Mouse (Mus musculus) embryonic facial prominence, embryonic 15.5 days (tissue): ENCODE results near the gene Bmp8a. TPM values are rescaled to one million over a fixed set of nuclear protein-coding genes. Genes with fewer than 3 reads are reported as not detected.
"Not testable (repeated sequence)": the region's sequence is repeated elsewhere in the genome, so short reads cannot be mapped to it uniquely, and the experiment has no call there.

Experiments used
- ATAC-seq: fragments of 200-750 bp; cut with Nextera tagmentation; 2 replicates; pipeline ENCODE4 v1.8.0; 2017; ENCODE audit warnings: low read depth, moderate TSS enrichment; ENCODE audit not compliant: insufficient number of reproducible peaks, low FRiP score, low TSS enrichment
- H3K27ac ChIP-seq: fragments of 300-500 bp; sonication (generic); replicated peaks from 2 replicates; pipeline ENCODE4 v1.5.1; 2015; ENCODE audit warnings: mild to moderate bottlenecking, inconsistent platforms
- H3K27me3 ChIP-seq: fragments of 300-500 bp; sonication (generic); 2 replicates; pipeline ENCODE4 v1.6.1; 2015; ENCODE audit warnings: inconsistent platforms
- H3K36me3 ChIP-seq: fragments of 300-500 bp; sonication (generic); 2 replicates; pipeline ENCODE4 v1.6.1; 2015; ENCODE audit warnings: mild to moderate bottlenecking, inconsistent platforms
- H3K4me1 ChIP-seq: fragments of 300-500 bp; sonication (generic); 2 replicates; pipeline ENCODE4 v1.6.1; 2015; ENCODE audit warnings: inconsistent platforms
- H3K4me2 ChIP-seq: fragments of 300-500 bp; sonication (generic); replicated peaks from 2 replicates; pipeline ENCODE4 v1.6.1; 2015; ENCODE audit warnings: mild to moderate bottlenecking, inconsistent platforms
- H3K4me3 ChIP-seq: fragments of 300-500 bp; sonication (generic); replicated peaks from 2 replicates; pipeline ENCODE4 v1.5.1; 2015; ENCODE audit warnings: mild to moderate bottlenecking, inconsistent platforms
- H3K9ac ChIP-seq: fragments of 300-500 bp; sonication (generic); 2 replicates; pipeline ENCODE4 v1.6.1; 2015; ENCODE audit warnings: inconsistent platforms
- H3K9me3 ChIP-seq: fragments of 300-500 bp; sonication (generic); replicated peaks from 2 replicates; pipeline ENCODE4 v1.6.1; 2016; ENCODE audit warnings: inconsistent platforms
- WGBS: fragments of 180-500 bp; shearing (Covaris S2); methylation state at CpG from one replicate; pipeline ENCODE4 v1.1.7; 2015; 5-methylcytosine and 5-hydroxymethylcytosine counted together
- polyA plus RNA-seq: library from polyadenylated mRNA; unstranded; fragments of >200 nt; fragmentation: Nextera tagmentation; extraction: Ambion mirVana; gene quantifications from 2 replicates; pipeline ENCODE4 v1.2.1, GENCODE M21; 2015

The Bmp8a gene
- polyA plus RNA-seq, 1 experiment from 2014 or later, result 5.8 TPM

GRCm38 (mm10) chr4:123355941-123356340, 12.9 kb upstream of the Bmp8a start:
- Histone ChIP-seq H3K27me3 (no peaks in the 10 kb centered on the region), H3K4me2 (no peak overlapping the region), H3K4me1 (no peaks in the 10 kb centered on the region), H3K36me3 (peaks cover 75% of the 10 kb centered on the region), H3K9ac (no peak overlapping the region), H3K9me3 (no peaks in the 10 kb centered on the region), H3K27ac (no peak overlapping the region), H3K4me3 (no peak overlapping the region)
- no peak for ATAC-seq
- WGBS, result 87% methylated on average over 8 of the region's 8 CpGs

- Histone ChIP-seq H3K27me3 (no peaks in the 10 kb centered on the region), H3K4me2 (no peak overlapping the region), H3K27ac (no peak overlapping the region), H3K9me3 (no peaks in the 10 kb centered on the region), H3K4me1 (no peaks in the 10 kb centered on the region), H3K9ac (no peak overlapping the region), H3K36me3 (peaks cover 78% of the 10 kb centered on the region), H3K4me3 (no peak overlapping the region)
- WGBS, result 88% methylated on average over 10 of the region's 10 CpGs
- ATAC-seq, result no peak
Measured at GRCm38 (mm10) chr4:123353271-123353877, 10.3 kb upstream of the Bmp8a start.

- Histone ChIP-seq H3K4me3 (peak overlapping the region; percentile 54), H3K36me3 (peaks cover 2% of the 10 kb centered on the region; the same call in 1 of the 2 replicates), H3K27me3 (peaks cover 41% of the 10 kb centered on the region), H3K9ac (no peak overlapping the region), H3K9me3 (no peaks in the 10 kb centered on the region), H3K4me1 (peaks cover 16% of the 10 kb centered on the region), H3K27ac (no peak overlapping the region), H3K4me2 (peak overlapping the region; percentile 90)
- ATAC-seq, result no peak
- 6% methylated on average over 6 of the region's 6 CpGs for WGBS
Measured at GRCm38 (mm10) chr4:123343471-123343789, 378 bp upstream of the Bmp8a start.

GRCm38 (mm10) chr4:123342091-123342641, 886 bp downstream of the Bmp8a start:
- no peaks in the 10 kb centered on the region for H3K36me3 ChIP-seq
- WGBS, result 2% methylated on average over 43 of the region's 43 CpGs
- peak overlapping the region; percentile 54 for H3K4me3 ChIP-seq
- ATAC-seq, result peak; percentile 16; the same call in 1 of the 2 replicates
- no peak overlapping the region for H3K9ac ChIP-seq
- no peak overlapping the region for H3K27ac ChIP-seq
- H3K27me3 ChIP-seq, result peaks cover 41% of the 10 kb centered on the region
- peaks cover 16% of the 10 kb centered on the region for H3K4me1 ChIP-seq
- no peaks in the 10 kb centered on the region for H3K9me3 ChIP-seq
- peak overlapping the region; percentile 90 for H3K4me2 ChIP-seq

- no peak for ATAC-seq
- H3K9ac ChIP-seq, result no peak overlapping the region
- WGBS, result 63% methylated on average over 5 of the region's 5 CpGs
- H3K9me3 ChIP-seq, result no peaks in the 10 kb centered on the region
- H3K4me3 ChIP-seq, result no peak overlapping the region
- no peak overlapping the region for H3K4me2 ChIP-seq
- peaks cover 16% of the 10 kb centered on the region for H3K4me1 ChIP-seq
- peaks cover 41% of the 10 kb centered on the region for H3K27me3 ChIP-seq
- no peak overlapping the region for H3K27ac ChIP-seq
- H3K36me3 ChIP-seq, result no peaks in the 10 kb centered on the region
Measured at GRCm38 (mm10) chr4:123340232-123340631, 2.8 kb downstream of the Bmp8a start.

- 60% methylated on average over 4 of the region's 4 CpGs for WGBS
- no peaks in the 10 kb centered on the region for H3K36me3 ChIP-seq
- H3K4me3 ChIP-seq, result no peak overlapping the region
Measured at GRCm38 (mm10) chr4:123337693-123338092, 5.4 kb downstream of the Bmp8a start.

GRCm38 (mm10) chr4:123335796-123336585, 7.1 kb downstream of the Bmp8a start:
- peaks cover 9% of the 10 kb centered on the region for H3K27me3 ChIP-seq
- no peaks in the 10 kb centered on the region for H3K9me3 ChIP-seq
- WGBS, result 64% methylated on average over 14 of the region's 14 CpGs
- H3K4me3 ChIP-seq, result no peak overlapping the region
- no peak overlapping the region for H3K27ac ChIP-seq
- ATAC-seq, result no peak
- no peak overlapping the region for H3K9ac ChIP-seq
- no peaks in the 10 kb centered on the region for H3K36me3 ChIP-seq
- H3K4me1 ChIP-seq, result no peaks in the 10 kb centered on the region
- H3K4me2 ChIP-seq, result no peak overlapping the region

More at GRCm38 (mm10) chr4:123337693-123338092, 5.4 kb downstream of the Bmp8a start:
- peaks cover 8% of the 10 kb centered on the region for H3K4me1 ChIP-seq
- H3K27ac ChIP-seq, result no peak overlapping the region
- no peaks in the 10 kb centered on the region for H3K9me3 ChIP-seq
- H3K9ac ChIP-seq, result no peak overlapping the region
- no peak for ATAC-seq
- H3K4me2 ChIP-seq, result no peak overlapping the region
- H3K27me3 ChIP-seq, result peaks cover 26% of the 10 kb centered on the region

GRCm38 (mm10) chr4:123335244-123335643, 7.8 kb downstream of the Bmp8a start:
- not testable (repeated sequence) for H3K9me3 ChIP-seq, H3K27ac ChIP-seq, H3K4me3 ChIP-seq, H3K4me2 ChIP-seq, H3K9ac ChIP-seq, H3K36me3 ChIP-seq, H3K27me3 ChIP-seq, H3K4me1 ChIP-seq
- ATAC-seq, result 0 out of 2 replicates have a peak, but pooled peaks have one; percentile 34
- 60% methylated on average over 10 of the region's 10 CpGs for WGBS

- 42% methylated on average over 3 of the region's 3 CpGs for WGBS
- Histone ChIP-seq H3K4me1 (no peaks in the 10 kb centered on the region), H3K9me3 (no peaks in the 10 kb centered on the region), H3K36me3 (no peaks in the 10 kb centered on the region), H3K9ac (no peak overlapping the region), H3K27me3 (no peaks in the 10 kb centered on the region), H3K4me3 (no peak overlapping the region), H3K4me2 (no peak overlapping the region), H3K27ac (no peak overlapping the region)
- ATAC-seq, result 0 out of 2 replicates have a peak, but pooled peaks have one; percentile 59
Measured at GRCm38 (mm10) chr4:123334177-123334576, 8.9 kb downstream of the Bmp8a start.

GRCm38 (mm10) chr4:123333151-123333550, 9.9 kb downstream of the Bmp8a start:
- H3K9ac ChIP-seq, result no peak overlapping the region
- H3K9me3 ChIP-seq, result no peaks in the 10 kb centered on the region
- no peaks in the 10 kb centered on the region for H3K27me3 ChIP-seq

GRCm38 (mm10) chr4:123331961-123332360, 11.1 kb downstream of the Bmp8a start:
- not testable (repeated sequence) for ATAC-seq, H3K27ac ChIP-seq, H3K4me3 ChIP-seq, H3K4me2 ChIP-seq, H3K27me3 ChIP-seq, H3K36me3 ChIP-seq, H3K9me3 ChIP-seq, H3K9ac ChIP-seq, H3K4me1 ChIP-seq
- WGBS, result 79% methylated on average over 1 of the region's 1 CpGs

More at GRCm38 (mm10) chr4:123333151-123333550, 9.9 kb downstream of the Bmp8a start:
- 94% methylated on average over 4 of the region's 4 CpGs for WGBS
- no peaks in the 10 kb centered on the region for H3K36me3 ChIP-seq
- no peaks in the 10 kb centered on the region for H3K4me1 ChIP-seq
- no peak overlapping the region for H3K4me3 ChIP-seq
- ATAC-seq, result no peak
- no peak overlapping the region for H3K4me2 ChIP-seq
- no peak overlapping the region for H3K27ac ChIP-seq
